Mouse (Mus musculus) layer of hippocampus, adult 2 months (tissue): ENCODE measurements around the gene 1810062G17Rik. TPM values are rescaled to one million over a fixed set of nuclear protein-coding genes. Genes with fewer than 3 reads are reported as not detected.
A peak's percentile ranks its signal among the peaks of the same experiment; 100 is the strongest.

ENCODE experiments used
- DNase-seq, 2 experiments: peaks; one replicate each; pipeline ENCODE4 v3.0.0; 2022; ENCODE audit warnings: low spot score in 2 of 2
- H3K27ac ChIP-seq: fragments of 200-600 bp; 2 replicates; pipeline ENCODE4 v1.8.1; 2022
- H3K4me3 ChIP-seq: fragments of 200-600 bp; 2 replicates; pipeline ENCODE4 v1.8.1; 2022; ENCODE audit warnings: mild to moderate bottlenecking
- CTCF ChIP-seq: fragments of 200-600 bp; conservative IDR thresholded peaks from 2 replicates; pipeline ENCODE4 v1.8.1; 2022; ENCODE audit warnings: antibody characterized with exemption, mild to moderate bottlenecking, moderate library complexity
- total RNA-seq, 2 experiments: library from RNA; stranded (reverse); gene quantifications; 2 replicates each; pipeline ENCODE4 v1.2.3; 2021

Gene 1810062G17Rik
- total RNA-seq, 2 experiments from 2014 or later: not detected

- Histone ChIP-seq H3K4me3 (no peak overlapping the region), H3K27ac (no peak overlapping the region)
- TF ChIP-seq CTCF: no peak
- DNase-seq: no peak
These were observed 8.6 kb downstream of the 1810062G17Rik start for GRCm38 (mm10) chr3:36484292-36484691.

GRCm38 (mm10) chr3:36486176-36486575 is 10.4 kb downstream of the 1810062G17Rik start:
- H3K4me3 ChIP-seq: no peak overlapping the region
- no peak for DNase-seq
- TF ChIP-seq CTCF: no peak
- H3K27ac ChIP-seq: no peak overlapping the region

GRCm38 (mm10) chr3:36486881-36487280 is 11.1 kb downstream of the 1810062G17Rik start:
- DNase-seq: no peak
- H3K27ac ChIP-seq: no peak overlapping the region
- TF ChIP-seq CTCF: no peak
- H3K4me3 ChIP-seq: no peak overlapping the region

GRCm38 (mm10) chr3:36488367-36488766 is 12.6 kb downstream of the 1810062G17Rik start:
- DNase-seq: no peak
- no peak overlapping the region for H3K4me3 ChIP-seq
- H3K27ac ChIP-seq: no peak overlapping the region
- no peak for TF ChIP-seq CTCF

- H3K27ac ChIP-seq: no peak overlapping the region
- TF ChIP-seq CTCF: no peak
- H3K4me3 ChIP-seq: no peak overlapping the region
- no peak for DNase-seq
These were observed 13.3 kb downstream of the 1810062G17Rik start for GRCm38 (mm10) chr3:36488899-36489589.

- Histone ChIP-seq H3K27ac (no peak overlapping the region), H3K4me3 (no peak overlapping the region)
- no peak for TF ChIP-seq CTCF
- DNase-seq: no peak
These were observed 13.8 kb downstream of the 1810062G17Rik start for GRCm38 (mm10) chr3:36489590-36489910.

GRCm38 (mm10) chr3:36491535-36491934 is 15.8 kb downstream of the 1810062G17Rik start:
- H3K4me3 ChIP-seq: no peak overlapping the region
- TF ChIP-seq CTCF: no peak
- no peak for DNase-seq
- H3K27ac ChIP-seq: no peak overlapping the region

- DNase-seq: no peak
- Histone ChIP-seq H3K27ac (no peak overlapping the region), H3K4me3 (no peak overlapping the region)
- no peak for TF ChIP-seq CTCF
These were observed 17.1 kb downstream of the 1810062G17Rik start for GRCm38 (mm10) chr3:36492716-36493391.

- no peak for DNase-seq
- Histone ChIP-seq H3K27ac (no peak overlapping the region), H3K4me3 (no peak overlapping the region)
- no peak for TF ChIP-seq CTCF
These were observed 18.0 kb downstream of the 1810062G17Rik start for GRCm38 (mm10) chr3:36493641-36494283.

- no peak for TF ChIP-seq CTCF
- no peak overlapping the region for H3K4me3 ChIP-seq
- no peak for DNase-seq
- H3K27ac ChIP-seq: no peak overlapping the region
These were observed 18.9 kb downstream of the 1810062G17Rik start for GRCm38 (mm10) chr3:36494613-36495012.

GRCm38 (mm10) chr3:36495436-36495835 is 19.7 kb downstream of the 1810062G17Rik start:
- Histone ChIP-seq H3K27ac (0 out of 2 replicates have a peak overlapping the region, but pooled peaks have one; percentile 8), H3K4me3 (peak overlapping the region; percentile 37)
- peak; percentile 95 for TF ChIP-seq CTCF
- peak; percentile 74 to 86 for DNase-seq

- H3K4me3 ChIP-seq: no peak overlapping the region
- no peak overlapping the region for H3K27ac ChIP-seq
- TF ChIP-seq CTCF: no peak
- no peak for DNase-seq
These were observed 20.5 kb downstream of the 1810062G17Rik start for GRCm38 (mm10) chr3:36496273-36496672.

- H3K27ac ChIP-seq: no peak overlapping the region
- peak; percentile 77 for TF ChIP-seq CTCF
- H3K4me3 ChIP-seq: no peak overlapping the region
- DNase-seq: peak; percentile 55 to 72
These were observed 21.0 kb downstream of the 1810062G17Rik start for GRCm38 (mm10) chr3:36496746-36497145.

- Histone ChIP-seq H3K27ac (no peak overlapping the region), H3K4me3 (no peak overlapping the region)
- TF ChIP-seq CTCF: no peak
- DNase-seq: no peak
These were observed 22.5 kb downstream of the 1810062G17Rik start for GRCm38 (mm10) chr3:36498224-36498623.
